Mouse (Mus musculus) stomach, embryonic 16.5 days (tissue): ENCODE measurements at regions not wholly inside any gene's neighbourhood (a gene's known extent, or its start where the extent isn't known, plus 50 kb on each side); places are given as distances from the start of the nearest gene placed in this dataset. TPM values are rescaled to one million over a fixed set of nuclear protein-coding genes. Genes with fewer than 3 reads are reported as not detected.
A peak's percentile ranks its signal among the peaks of the same experiment; 100 is the strongest.

ENCODE experiments used
- ATAC-seq: fragments of 200-750 bp; cut with Nextera tagmentation; 2 replicates; pipeline ENCODE4 v1.8.0; 2017; ENCODE audit warnings: moderate number of reproducible peaks, moderate TSS enrichment; ENCODE audit not compliant: insufficient read depth, low FRiP score
- H3K27ac ChIP-seq: fragments of 300-500 bp; sonication (generic); 2 replicates; pipeline ENCODE4 v1.5.1; 2014; ENCODE audit warnings: low read length
- H3K27me3 ChIP-seq: fragments of 300-500 bp; sonication (generic); 2 replicates; pipeline ENCODE4 v1.6.1; 2014; ENCODE audit warnings: low read length, control low read depth, mixed read lengths; ENCODE audit not compliant: control insufficient read depth, insufficient read depth
- H3K36me3 ChIP-seq: fragments of 300-500 bp; sonication (generic); 2 replicates; pipeline ENCODE4 v1.6.1; 2014; ENCODE audit warnings: low read length; ENCODE audit not compliant: control insufficient read depth, insufficient read depth
- H3K4me1 ChIP-seq: fragments of 300-500 bp; sonication (generic); 2 replicates; pipeline ENCODE4 v1.6.1; 2014; ENCODE audit warnings: low read length, control low read depth, mixed read lengths; ENCODE audit not compliant: control insufficient read depth, insufficient read depth
- H3K4me2 ChIP-seq: fragments of 300-500 bp; sonication (generic); 2 replicates; pipeline ENCODE4 v1.6.1; 2014; ENCODE audit warnings: low read depth, low read length, mixed read lengths
- H3K4me3 ChIP-seq: fragments of 300-500 bp; sonication (generic); replicated peaks from 2 replicates; pipeline ENCODE4 v1.5.1; 2014; ENCODE audit warnings: mild to moderate bottlenecking, low read length
- H3K9ac ChIP-seq: fragments of 300-500 bp; sonication (generic); 2 replicates; pipeline ENCODE4 v1.6.1; 2014; ENCODE audit warnings: low read length
- H3K9me3 ChIP-seq: fragments of 300-500 bp; sonication (generic); replicated peaks from 2 replicates; pipeline ENCODE4 v1.6.1; 2016; ENCODE audit warnings: low read length, control low read depth; ENCODE audit not compliant: control insufficient read depth
- WGBS: fragments of 180-500 bp; shearing (Covaris S2); extraction: QIAGEN DNeasy Blood & Tissue Kit; methylation state at CpG from one replicate; pipeline ENCODE4 v1.1.7; 2014; 5-methylcytosine and 5-hydroxymethylcytosine counted together
- microRNA-seq: library from miRNA; unstranded; fragments of <30 nt; microRNA quantifications from one replicate; pipeline ENCODE4, GENCODE M21; 2016

GRCm38 (mm10) chr7:77812052-77812903, 925.5 kb downstream of the Ntrk3 start:
- no peak overlapping the region for H3K4me2 ChIP-seq
- 3% methylated on average over 2 of the region's 2 CpGs for WGBS
- no peak overlapping the region for H3K9ac ChIP-seq
- H3K36me3 ChIP-seq: no peaks in the 10 kb centered on the region
- no peak for ATAC-seq
- no peaks in the 10 kb centered on the region for H3K9me3 ChIP-seq
- no peak overlapping the region for H3K4me3 ChIP-seq
- no peaks in the 10 kb centered on the region for H3K4me1 ChIP-seq
- H3K27me3 ChIP-seq: no peaks in the 10 kb centered on the region
- no peak overlapping the region for H3K27ac ChIP-seq

GRCm38 (mm10) chr7:77786801-77787200, 951.0 kb downstream of the Ntrk3 start:
- Histone ChIP-seq H3K27ac (no peak overlapping the region), H3K27me3 (no peaks in the 10 kb centered on the region), H3K9ac (no peak overlapping the region), H3K36me3 (no peaks in the 10 kb centered on the region), H3K9me3 (no peaks in the 10 kb centered on the region), H3K4me3 (no peak overlapping the region), H3K4me2 (no peak overlapping the region), H3K4me1 (no peaks in the 10 kb centered on the region)
- ATAC-seq: no peak
- 70% methylated on average over 2 of the region's 2 CpGs for WGBS

GRCm38 (mm10) chr7:77771711-77772449, 965.9 kb downstream of the Ntrk3 start:
- no peak overlapping the region for H3K4me2 ChIP-seq

GRCm38 (mm10) chr7:77738996-77739765, 998.6 kb downstream of the Ntrk3 start:
- no peaks in the 10 kb centered on the region for H3K4me1 ChIP-seq
- H3K9me3 ChIP-seq: no peaks in the 10 kb centered on the region
- H3K27ac ChIP-seq: no peak overlapping the region
- no peak overlapping the region for H3K4me2 ChIP-seq
- no peak overlapping the region for H3K9ac ChIP-seq
- H3K4me3 ChIP-seq: no peak overlapping the region
- ATAC-seq: no peak
- H3K36me3 ChIP-seq: no peaks in the 10 kb centered on the region
- WGBS: 71% methylated on average over 4 of the region's 4 CpGs
- H3K27me3 ChIP-seq: no peaks in the 10 kb centered on the region

More at GRCm38 (mm10) chr7:77771711-77772449, 965.9 kb downstream of the Ntrk3 start:
- H3K27ac ChIP-seq: no peak overlapping the region
- no peaks in the 10 kb centered on the region for H3K27me3 ChIP-seq
- H3K36me3 ChIP-seq: no peaks in the 10 kb centered on the region
- no peaks in the 10 kb centered on the region for H3K9me3 ChIP-seq
- peak; percentile 69 for ATAC-seq
- H3K9ac ChIP-seq: no peak overlapping the region
- H3K4me3 ChIP-seq: no peak overlapping the region
- H3K4me1 ChIP-seq: no peaks in the 10 kb centered on the region
- WGBS: 58% methylated on average over 11 of the region's 11 CpGs

Small RNAs in the stretch of these regions (microRNA-seq; reads per million reads assigned to microRNA genes)
- not detected for gene Gm44358
